Mouse (Mus musculus) CH12.LX (cell line): Measurements from ENCODE around the gene Ugcg. TPM values are rescaled to one million over a fixed set of nuclear protein-coding genes. Genes with fewer than 3 reads are reported as not detected.

Experiments used
- DNase-seq: peaks from one replicate; pipeline ENCODE4 v3.0.0-alpha.2; 2013; ENCODE audit errors: extremely low read depth
- H3K27ac ChIP-seq: 2 replicates; pipeline ENCODE4 v1.5.1; 2012; ENCODE audit warnings: low read depth, mild to moderate bottlenecking, control low read depth, moderate library complexity; ENCODE audit not compliant: insufficient read depth
- H3K27me3 ChIP-seq: replicated peaks from 2 replicates; pipeline ENCODE3; 2012; ENCODE audit warnings: inconsistent platforms
- H3K36me3 ChIP-seq, 2 experiments: replicated peaks in 1 of 2; 2 replicates each; pipeline versions ENCODE3 to v1.6.1; 2012; ENCODE audit warnings: inconsistent platforms in 1 of 2, low read length in 1 of 2, mild to moderate bottlenecking in 1 of 2, mixed read lengths in 1 of 2, moderate library complexity in 1 of 2; ENCODE audit not compliant: control insufficient read depth in 1 of 2, insufficient read depth in 1 of 2
- H3K4me1 ChIP-seq, 2 experiments: 2 replicates each; pipeline ENCODE4 v1.6.1; 2012; ENCODE audit warnings: inconsistent platforms in 1 of 2, moderate library complexity in 1 of 2; ENCODE audit not compliant: insufficient read depth in 2 of 2, control insufficient read depth in 1 of 2
- H3K4me2 ChIP-seq: 2 replicates; pipeline ENCODE4 v1.6.1; 2012; ENCODE audit warnings: low read depth, mild to moderate bottlenecking, control low read depth; ENCODE audit not compliant: poor library complexity, insufficient read depth, severe bottlenecking
- H3K4me3 ChIP-seq, 3 experiments: fragments of 150-350 bp in 1 of 3; sonication (generic) in 1 of 3; replicated peaks in 1 of 3; 2 replicates each; pipeline versions ENCODE3 to v1.5.1; 2011 to 2012; ENCODE audit warnings: low read depth in 2 of 3, low read length in 2 of 3, mild to moderate bottlenecking in 2 of 3, moderate library complexity in 2 of 3, control low read depth in 1 of 3, improper control_type of control experiment in 1 of 3, inconsistent platforms in 1 of 3, mixed read lengths in 1 of 3; ENCODE audit not compliant: poor library complexity in 1 of 3
- H3K79me2 ChIP-seq: replicated peaks from 2 replicates; pipeline ENCODE4 v1.6.1; 2012; ENCODE audit warnings: mild to moderate bottlenecking, moderate library complexity; ENCODE audit not compliant: control insufficient read depth, poor library complexity, insufficient read depth, severe bottlenecking; ENCODE audit errors: extremely low read depth
- H3K9ac ChIP-seq: 2 replicates; pipeline ENCODE4 v1.6.1; 2012; ENCODE audit warnings: low read depth, mild to moderate bottlenecking, control low read depth, moderate library complexity; ENCODE audit not compliant: insufficient read depth
- H3K9me3 ChIP-seq: replicated peaks from 2 replicates; pipeline ENCODE3; 2012; ENCODE audit warnings: low read length, inconsistent platforms, mixed read lengths
- BHLHE40 ChIP-seq: IDR thresholded peaks from 2 replicates; pipeline ENCODE4 v1.6.1; 2011; ENCODE audit warnings: mild to moderate bottlenecking, low read depth, low read length, improper control_type of control experiment
- CTCF ChIP-seq, 2 experiments: IDR thresholded peaks in 1 of 2; conservative IDR thresholded peaks in 1 of 2; 2 replicates each; pipeline ENCODE4 v1.5.1; 2011 to 2012; ENCODE audit warnings: low read depth in 2 of 2, low read length in 2 of 2, improper control_type of control experiment in 1 of 2, inconsistent platforms in 1 of 2, mild to moderate bottlenecking in 1 of 2, moderate library complexity in 1 of 2
- E2F4 ChIP-seq: IDR thresholded peaks from 2 replicates; pipeline ENCODE4 v1.6.1; 2011; ENCODE audit warnings: low read depth, low read length, improper control_type of control experiment; ENCODE audit not compliant: insufficient replicate concordance
- EP300 ChIP-seq: IDR thresholded peaks from 2 replicates; pipeline ENCODE4 v1.6.1; 2011; ENCODE audit warnings: low read length, improper control_type of control experiment
- ETS1 ChIP-seq: conservative IDR thresholded peaks from 2 replicates; pipeline ENCODE4 v1.6.1; 2012; ENCODE audit warnings: low read depth, mild to moderate bottlenecking, inconsistent platforms, low read length, improper control_type of control experiment, moderate library complexity
- HCFC1 ChIP-seq: IDR thresholded peaks from 2 replicates; pipeline ENCODE4 v1.6.1; 2012; ENCODE audit warnings: low read depth, mild to moderate bottlenecking, inconsistent platforms, low read length, improper control_type of control experiment
- JUND ChIP-seq: conservative IDR thresholded peaks from 2 replicates; pipeline ENCODE4 v1.6.1; 2011; ENCODE audit warnings: low read depth, low read length, improper control_type of control experiment
- MAFK ChIP-seq: IDR thresholded peaks from 2 replicates; pipeline ENCODE4 v1.6.1; 2011; ENCODE audit warnings: low read length, improper control_type of control experiment; ENCODE audit not compliant: insufficient replicate concordance
- MAX ChIP-seq: IDR thresholded peaks from 2 replicates; pipeline ENCODE4 v1.6.1; 2011; ENCODE audit warnings: low read length, improper control_type of control experiment
- MAZ ChIP-seq: IDR thresholded peaks from 2 replicates; pipeline ENCODE4 v1.6.1; 2012; ENCODE audit warnings: low read depth, mild to moderate bottlenecking, inconsistent platforms, low read length, improper control_type of control experiment, moderate library complexity
- MEF2A ChIP-seq: IDR thresholded peaks from 2 replicates; pipeline ENCODE4 v1.6.1; 2014; ENCODE audit warnings: low read depth, mild to moderate bottlenecking, inconsistent platforms, low read length, improper control_type of control experiment, borderline replicate concordance
- MXI1 ChIP-seq: IDR thresholded peaks from 2 replicates; pipeline ENCODE4 v1.6.1; 2011; ENCODE audit warnings: mild to moderate bottlenecking, low read depth, low read length, improper control_type of control experiment
- NRF1 ChIP-seq: IDR thresholded peaks from 2 replicates; pipeline ENCODE4 v1.6.1; 2014; ENCODE audit warnings: low read depth, mild to moderate bottlenecking, inconsistent platforms, low read length, improper control_type of control experiment, moderate library complexity
- PAX5 ChIP-seq: IDR thresholded peaks from 2 replicates; pipeline ENCODE4 v1.6.1; 2012; ENCODE audit warnings: low read length, inconsistent platforms, mixed read lengths
- POLR2A ChIP-seq: IDR thresholded peaks from 2 replicates; pipeline ENCODE4 v1.6.1; 2011; ENCODE audit warnings: low read depth, mild to moderate bottlenecking, improper control_type of control experiment, low read length
- RAD21 ChIP-seq: IDR thresholded peaks from 2 replicates; pipeline ENCODE4 v1.6.1; 2011; ENCODE audit warnings: low read depth, mild to moderate bottlenecking, low read length, improper control_type of control experiment, moderate library complexity
- SIN3A ChIP-seq: IDR thresholded peaks from 2 replicates; pipeline ENCODE4 v1.6.1; 2012; ENCODE audit warnings: low read length, improper control_type of control experiment, inconsistent platforms
- SMC3 ChIP-seq: IDR thresholded peaks from 2 replicates; pipeline ENCODE4 v1.6.1; 2011; ENCODE audit warnings: low read depth, low read length, improper control_type of control experiment
- TCF12 ChIP-seq: IDR thresholded peaks from 2 replicates; pipeline ENCODE4 v1.6.1; 2014; ENCODE audit warnings: low read depth, mild to moderate bottlenecking, inconsistent platforms, low read length, improper control_type of control experiment
- UBTF ChIP-seq: IDR thresholded peaks from 2 replicates; pipeline ENCODE4 v1.6.1; 2012; ENCODE audit warnings: low read depth, mild to moderate bottlenecking, inconsistent platforms, low read length, improper control_type of control experiment, moderate library complexity
- ZC3H11A ChIP-seq: IDR thresholded peaks from 2 replicates; pipeline ENCODE4 v1.6.1; 2012; ENCODE audit warnings: low read depth, mild to moderate bottlenecking, inconsistent platforms, low read length, improper control_type of control experiment
- ZKSCAN1 ChIP-seq: IDR thresholded peaks from 2 replicates; pipeline ENCODE4 v1.6.1; 2012; ENCODE audit warnings: low read depth, inconsistent platforms, low read length, improper control_type of control experiment, borderline replicate concordance
- ZNF384 ChIP-seq: IDR thresholded peaks from 2 replicates; pipeline ENCODE4 v1.6.1; 2012; ENCODE audit warnings: low read depth, low read length, improper control_type of control experiment, inconsistent platforms
- dilution Hi-C: fragments of 300-500 bp; cut with MboI; formaldehyde crosslinking; loops from 2 replicates; pipeline ENCODE4 v1.14.3; 2020; ENCODE audit warnings: low sequenced_read_pairs; ENCODE audit not compliant: extremely low pct_unique_long_range_greater_than_20kb, extremely low pct_ligation_motif_present
- in situ Hi-C: fragments of 300-500 bp; cut with MboI; formaldehyde crosslinking; loops from 3 replicates; pipeline ENCODE4 v1.14.3; 2019; ENCODE audit warnings: low sequenced_read_pairs, low pct_ligation_motif_present, low pct_unique_long_range_greater_than_20kb, mixed read lengths
- polyA plus RNA-seq: library from polyadenylated mRNA; unstranded; fragments of >175 nt; gene quantifications from 2 replicates; pipeline ENCODE4 v1.2.1, GENCODE M21; 2012; ENCODE audit warnings: low read depth; ENCODE audit not compliant: insufficient read length
- total RNA-seq, 2 experiments: library from RNA; depleted of rRNA; stranded (reverse); fragments of 300-350 nt in 1 of 2; fragments of >200 nt in 1 of 2; gene quantifications; 2 replicates each; pipeline ENCODE4 v1.2.3; 2012 to 2014

The Ugcg gene
- total and polyA plus RNA-seq, 3 experiments = 25.8 to 69.5 (median 28.7) TPM

DNA sequence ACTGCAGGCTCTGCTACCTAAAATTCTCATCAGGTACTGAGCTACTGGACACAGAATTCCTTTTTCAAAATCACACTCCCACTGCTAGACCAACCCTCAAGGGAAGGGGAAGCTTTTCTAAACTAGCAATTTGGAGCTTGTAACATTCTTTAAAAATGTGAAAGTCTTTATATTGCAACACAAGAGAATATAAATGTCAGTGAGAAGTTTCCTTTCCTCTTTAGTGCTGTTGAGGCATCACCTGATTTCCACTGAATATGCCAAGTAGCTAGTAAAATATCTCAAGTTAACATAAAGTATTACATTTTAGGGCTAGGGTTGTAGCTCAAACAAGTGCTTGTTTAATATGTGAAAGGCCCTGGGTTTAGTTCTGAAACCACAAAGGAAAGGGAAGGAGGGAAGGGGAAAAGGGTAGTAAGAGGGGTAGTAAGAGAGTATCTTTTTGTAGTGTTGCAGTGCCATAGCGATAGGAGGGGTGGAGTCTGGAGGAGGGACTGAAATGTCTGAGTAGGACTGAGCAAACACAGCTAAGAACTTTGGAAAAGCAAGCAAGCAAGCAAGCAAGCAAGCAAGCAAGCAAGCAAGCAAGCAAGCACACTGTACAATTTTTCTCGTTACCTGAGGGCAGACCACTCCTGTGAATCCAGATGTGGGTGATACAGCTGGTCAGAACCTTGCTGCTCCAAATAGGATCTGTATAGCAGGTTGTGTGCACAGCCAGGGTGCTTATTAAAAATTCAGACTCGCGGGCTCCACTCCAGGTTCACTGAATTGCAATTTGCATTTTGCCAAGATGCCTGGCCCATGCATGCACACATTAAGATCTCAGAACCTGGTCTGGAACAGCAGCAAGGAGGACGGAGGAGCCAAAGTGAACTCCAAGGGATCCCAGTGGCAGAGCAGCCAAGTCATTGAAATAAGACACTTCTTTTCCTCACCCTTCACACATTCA lies 7.5 kb upstream of the Ugcg start:
- dilution Hi-C loops = no loop called here
- no peaks in the 10 kb centered on the region for H3K27me3 ChIP-seq
- H3K36me3 ChIP-seq = no peaks in the 10 kb centered on the region

GRCm38 (mm10) chr4:59185671-59186070 lies 3.4 kb upstream of the Ugcg start:
- TF ChIP-seq E2F4 = no peak
- no peak for TF ChIP-seq EP300
- TF ChIP-seq BHLHE40 = no peak
- no peak for TF ChIP-seq HCFC1
- TF ChIP-seq JUND = no peak
- TF ChIP-seq MAFK = no peak
- no peak for TF ChIP-seq UBTF
- no peak for TF ChIP-seq CTCF (conservative IDR thresholded peaks at IDR 0.05 in 1 of 2, IDR thresholded peaks at IDR 0.05 in 1 of 2; ENCODE audit: low read depth in 2 of 2, low read length in 2 of 2)
- TF ChIP-seq SMC3 = no peak
- TF ChIP-seq ETS1 = no peak
- TF ChIP-seq MAX = no peak
- dilution Hi-C loops = no loop called here
- no peak overlapping the region for H3K4me2 ChIP-seq
- no peak overlapping the region for H3K27ac ChIP-seq
- in situ Hi-C loops = loop anchor here (25.0 kb wide), 1 partner anchor 152 kb away; no protein-coding TSS in a partner anchor
- no peaks in the 10 kb centered on the region for H3K9me3 ChIP-seq
- no peak overlapping the region for H3K4me3 ChIP-seq
- H3K9ac ChIP-seq = no peak overlapping the region
- H3K4me1 ChIP-seq = no peaks in the 10 kb centered on the region; a peak in 1 of 4 replicates
- H3K27me3 ChIP-seq = no peaks in the 10 kb centered on the region
- DNase-seq = no peak
- peaks cover 13% of the 10 kb centered on the region for H3K79me2 ChIP-seq
- no peaks in the 10 kb centered on the region for H3K36me3 ChIP-seq

More for the DNA sequence above, 7.5 kb upstream of the Ugcg start:
- Histone ChIP-seq H3K9me3 (no peaks in the 10 kb centered on the region), H3K4me3 (no peak overlapping the region), H3K79me2 (no peaks in the 10 kb centered on the region), H3K4me1 (no peaks in the 10 kb centered on the region), H3K27ac (no peak overlapping the region), H3K9ac (no peak overlapping the region), H3K4me2 (no peak overlapping the region)
- no peak for DNase-seq
- in situ Hi-C loops = loop anchor here (25.0 kb wide), 1 partner anchor 156 kb away; no protein-coding TSS in a partner anchor
- TF ChIP-seq SMC3 = no peak
- no peak for TF ChIP-seq EP300
- no peak for TF ChIP-seq ZNF384

GRCm38 (mm10) chr4:59187289-59187688 lies 1.8 kb upstream of the Ugcg start:
- in situ Hi-C loops (loop anchor here (25.0 kb wide), 1 partner anchor 150 kb away; no protein-coding TSS in a partner anchor), dilution Hi-C loops (no loop called here)
- H3K79me2 ChIP-seq = peaks cover 28% of the 10 kb centered on the region
- TF ChIP-seq UBTF (no peak), PAX5 (no peak), CTCF (conservative IDR thresholded peaks at IDR 0.05 in 1 of 2, IDR thresholded peaks at IDR 0.05 in 1 of 2; ENCODE audit: low read depth in 2 of 2, low read length in 2 of 2) (peak; percentile 66 to 68), MAZ (no peak), MXI1 (no peak), SIN3A (0 out of 2 replicates have a peak, but pooled peaks have one; percentile 28), ZKSCAN1 (no peak), NRF1 (no peak), MEF2A (no peak), SMC3 (peak; percentile 71), RAD21 (peak; percentile 52), TCF12 (no peak), MAX (no peak), MAFK (no peak), ZC3H11A (peak; percentile 24; the same call in 1 of the 2 replicates), POLR2A (no peak), JUND (no peak)

More at GRCm38 (mm10) chr4:59187289-59187688, 1.8 kb upstream of the Ugcg start:
- DNase-seq = peak; percentile 59
- peaks cover 0 to 4% of the 10 kb centered on the region in 2 experiments; a peak in 2 of 4 replicates for H3K4me1 ChIP-seq
- no peaks in the 10 kb centered on the region for H3K27me3 ChIP-seq
- no peaks in the 10 kb centered on the region for H3K9me3 ChIP-seq
- H3K36me3 ChIP-seq = no peaks in the 10 kb centered on the region
- no peak overlapping the region for H3K27ac ChIP-seq
- H3K4me3 ChIP-seq = no peak overlapping the region
- no peak overlapping the region for H3K4me2 ChIP-seq
- no peak overlapping the region for H3K9ac ChIP-seq
